Mouse (Mus musculus): ENCODE data around the gene Olfr1116. TPM values are rescaled to one million over a fixed set of nuclear protein-coding genes. Genes with fewer than 3 reads are reported as not detected.
"Not testable (repeated sequence)": the region's sequence is repeated elsewhere in the genome, so short reads cannot be mapped to it uniquely, and the experiment has no call there.

Olfr1116 gene
- not detected in 2 replicates for polyA plus RNA-seq (2015; fragmentation: Nextera tagmentation; extraction: Ambion mirVana)

GRCm38 (mm10) chr2:87267234-87267633, at the start of gene Olfr1116:
Gene Olfr1116 (plus strand): TSS chr2:87267534.
- H3K9ac ChIP-seq: no peak within 1 kb of the TSS
- no peaks in the 10 kb centered on the region for H3K27me3 ChIP-seq (replicated peaks)
- H3K4me1 ChIP-seq: no peaks in the 10 kb centered on the region
- no peaks in the 10 kb centered on the region for H3K9me3 ChIP-seq
- H3K4me2 ChIP-seq: no peak within 1 kb of the TSS
- ATAC-seq (ENCODE audit: insufficient read depth, low FRiP score, low read depth): no peak
- no peak within 1 kb of the TSS for H3K4me3 ChIP-seq (replicated peaks)
- no peaks in the 10 kb centered on the region for H3K36me3 ChIP-seq
- 82% methylated on average over 1 of the region's 1 CpGs for WGBS
- H3K27ac ChIP-seq: no peak within 1 kb of the TSS

- no peaks in the 10 kb centered on the region for H3K27me3 ChIP-seq (replicated peaks)
- H3K27ac ChIP-seq: no peak within 1 kb of the TSS
- no peaks in the 10 kb centered on the region for H3K4me1 ChIP-seq
- no peak within 1 kb of the TSS for H3K4me2 ChIP-seq
- no peaks in the 10 kb centered on the region for H3K36me3 ChIP-seq
- no peak within 1 kb of the TSS for H3K4me3 ChIP-seq (replicated peaks)
- no peak for ATAC-seq (ENCODE audit: insufficient read depth, low FRiP score, low read depth)
- H3K9ac ChIP-seq: no peak within 1 kb of the TSS
- H3K9me3 ChIP-seq: no peaks in the 10 kb centered on the region
- 81% methylated on average over 2 of the region's 2 CpGs for WGBS
These were observed 19.6 kb upstream of the Olfr1116 start, which contains the start of gene Olfr1115 for GRCm38 (mm10) chr2:87247713-87248112. Gene Olfr1115 (plus strand): TSS chr2:87248013.

- not testable (repeated sequence) for H3K9me3 ChIP-seq; H3K4me2 ChIP-seq; H3K36me3 ChIP-seq; H3K27ac ChIP-seq; H3K9ac ChIP-seq; ATAC-seq (ENCODE audit: insufficient read depth, low FRiP score, low read depth); H3K4me1 ChIP-seq; H3K27me3 ChIP-seq (replicated peaks); H3K4me3 ChIP-seq (replicated peaks)
These were observed 26.6 kb downstream of the Olfr1116 start for GRCm38 (mm10) chr2:87293977-87294376.

- no peaks in the 10 kb centered on the region for H3K27me3 ChIP-seq (replicated peaks)
- H3K4me1 ChIP-seq: no peaks in the 10 kb centered on the region
- H3K27ac ChIP-seq: no peak within 1 kb of the TSS
- H3K4me3 ChIP-seq (replicated peaks): no peak within 1 kb of the TSS
- ATAC-seq (ENCODE audit: insufficient read depth, low FRiP score, low read depth): no peak
- no peak within 1 kb of the TSS for H3K4me2 ChIP-seq
- WGBS: 57% methylated on average over 1 of the region's 1 CpGs
- no peak within 1 kb of the TSS for H3K9ac ChIP-seq
- H3K9me3 ChIP-seq: no peaks in the 10 kb centered on the region
- no peaks in the 10 kb centered on the region for H3K36me3 ChIP-seq
These were observed 39.9 kb downstream of the Olfr1116 start, which contains the start of gene Olfr1118 for GRCm38 (mm10) chr2:87307281-87307680. Gene Olfr1118 (plus strand): TSS chr2:87307581.

Small RNA genes lying within 50 kb of the gene (microRNA-seq; reads per million reads assigned to microRNA genes)
- not detected for gene Gm27438

Other genes with a start within 250 kb of the Olfr1116 start
- gene Olfr1104, start 240.5 kb upstream of the Olfr1116 start, polyA plus RNA-seq (2015; fragmentation: Nextera tagmentation; extraction: Ambion mirVana): not detected in 2 replicates
- not detected in 2 replicates for gene Olfr1105, start 231.0 kb upstream of the Olfr1116 start, polyA plus RNA-seq (2015; fragmentation: Nextera tagmentation; extraction: Ambion mirVana)
- not detected in 2 replicates for gene Olfr1106, start 215.3 kb upstream of the Olfr1116 start, polyA plus RNA-seq (2015; fragmentation: Nextera tagmentation; extraction: Ambion mirVana)
- gene Olfr1107, start 191.7 kb upstream of the Olfr1116 start, polyA plus RNA-seq (2015; fragmentation: Nextera tagmentation; extraction: Ambion mirVana): not detected in 2 replicates
- not detected in 2 replicates for gene Olfr1109, start 171.5 kb upstream of the Olfr1116 start, polyA plus RNA-seq (2015; fragmentation: Nextera tagmentation; extraction: Ambion mirVana)
- gene Olfr259, start 153.0 kb upstream of the Olfr1116 start, polyA plus RNA-seq (2015; fragmentation: Nextera tagmentation; extraction: Ambion mirVana): not detected in 2 replicates
- not detected in 2 replicates for gene Olfr1110, start 127.2 kb upstream of the Olfr1116 start, polyA plus RNA-seq (2015; fragmentation: Nextera tagmentation; extraction: Ambion mirVana)
- gene Olfr1111, start 114.9 kb upstream of the Olfr1116 start, polyA plus RNA-seq (2015; fragmentation: Nextera tagmentation; extraction: Ambion mirVana): not detected in 2 replicates
- gene Olfr1112, start 79.7 kb upstream of the Olfr1116 start, polyA plus RNA-seq (2015; fragmentation: Nextera tagmentation; extraction: Ambion mirVana): not detected in 2 replicates
- not detected in 2 replicates for gene Olfr1113, start 58.6 kb upstream of the Olfr1116 start, polyA plus RNA-seq (2015; fragmentation: Nextera tagmentation; extraction: Ambion mirVana)
- gene Olfr1115, start 19.5 kb upstream of the Olfr1116 start, polyA plus RNA-seq (2015; fragmentation: Nextera tagmentation; extraction: Ambion mirVana): not detected in 2 replicates
- not detected in 2 replicates for gene Olfr1118, start 40.0 kb downstream of the Olfr1116 start, polyA plus RNA-seq (2015; fragmentation: Nextera tagmentation; extraction: Ambion mirVana)
- not detected in 2 replicates for gene Olfr1120, start 87.3 kb downstream of the Olfr1116 start, polyA plus RNA-seq (2015; fragmentation: Nextera tagmentation; extraction: Ambion mirVana)
- gene Olfr1121, start 102.4 kb downstream of the Olfr1116 start, polyA plus RNA-seq (2015; fragmentation: Nextera tagmentation; extraction: Ambion mirVana): not detected in 2 replicates
- gene Olfr1122, start 118.3 kb downstream of the Olfr1116 start, polyA plus RNA-seq (2015; fragmentation: Nextera tagmentation; extraction: Ambion mirVana): not detected in 2 replicates
- not detected in 2 replicates for gene Olfr1123, start 149.1 kb downstream of the Olfr1116 start, polyA plus RNA-seq (2015; fragmentation: Nextera tagmentation; extraction: Ambion mirVana)
- gene Olfr1124, start 162.7 kb downstream of the Olfr1116 start, polyA plus RNA-seq (2015; fragmentation: Nextera tagmentation; extraction: Ambion mirVana): 0.06 TPM in 1 of 2 replicates, not detected in the other
- gene Olfr1126, start 186.4 kb downstream of the Olfr1116 start, polyA plus RNA-seq (2015; fragmentation: Nextera tagmentation; extraction: Ambion mirVana): not detected in 2 replicates
- not detected in 2 replicates for gene Pramel7, start 229.6 kb downstream of the Olfr1116 start, polyA plus RNA-seq (2015; fragmentation: Nextera tagmentation; extraction: Ambion mirVana)
- gene Pramel6, start 239.0 kb downstream of the Olfr1116 start, polyA plus RNA-seq (2015; fragmentation: Nextera tagmentation; extraction: Ambion mirVana): not detected in 2 replicates